Mouse (Mus musculus): ENCODE measurements around the gene Ucn2. TPM values are rescaled to one million over a fixed set of nuclear protein-coding genes. Genes with fewer than 3 reads are reported as not detected.

The Ucn2 gene
- polyA plus RNA-seq, 1 experiment from 2014 or later: not detected

DNA sequence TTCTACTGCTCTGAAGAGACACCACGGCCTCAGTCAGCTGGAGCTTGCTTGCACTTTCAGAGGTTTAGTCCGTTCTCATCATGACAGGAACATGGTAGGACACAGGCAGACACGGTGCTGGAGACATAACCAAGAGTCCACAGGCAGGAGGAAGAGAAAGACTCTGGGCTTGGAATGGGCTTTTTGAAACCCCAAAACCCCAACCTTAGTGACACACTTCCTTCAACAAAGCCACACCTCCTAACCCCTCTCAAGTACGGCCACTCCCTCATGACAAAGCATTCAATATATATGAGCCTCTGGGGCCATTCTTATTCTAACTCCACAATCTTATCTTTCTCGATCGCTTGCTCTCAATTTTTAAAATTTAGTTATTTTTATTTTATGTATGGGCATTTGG is 46.6 kb downstream of the Ucn2 start:
- H3K4me1 ChIP-seq (replicated peaks; ENCODE audit: control insufficient read depth, insufficient read depth, low read length): no peaks in the 10 kb centered on the region
- ATAC-seq (ENCODE audit: low FRiP score): no peak
- H3K4me3 ChIP-seq (ENCODE audit: low read depth, low read length): no peak overlapping the region
- H3K27ac ChIP-seq (ENCODE audit: low read depth, low read length): no peak overlapping the region
- H3K4me2 ChIP-seq (replicated peaks; ENCODE audit: low read depth, low read length): no peak overlapping the region
- 91% methylated on average over 6 of the region's 6 CpGs for WGBS
- H3K36me3 ChIP-seq (ENCODE audit: control insufficient read depth, insufficient read depth, low read length): no peaks in the 10 kb centered on the region
- no peaks in the 10 kb centered on the region for H3K27me3 ChIP-seq (ENCODE audit: control insufficient read depth, insufficient read depth, low read length)
- no peaks in the 10 kb centered on the region for H3K9me3 ChIP-seq (ENCODE audit: control insufficient read depth, low read length)
- H3K9ac ChIP-seq (ENCODE audit: low read depth, low read length): no peak overlapping the region
- no peak for DNase-seq (ENCODE audit: low spot score)

MicroRNA genes within 50 kb of the gene (microRNA counts, 519-probe panel; counts per million panel counts)
- microRNA mmu-miR-711: not detected

Other genes with a start within 250 kb of the Ucn2 start
- 122 and 136 TPM in 2 replicates for gene Ip6k2, start 202.2 kb upstream of the Ucn2 start, polyA plus RNA-seq (2014; fragmentation: Nextera tagmentation; extraction: Ambion mirVana)
- 10.5 and 13.0 TPM in 2 replicates for gene Nckipsd, start 177.6 kb upstream of the Ucn2 start, polyA plus RNA-seq (2014; fragmentation: Nextera tagmentation; extraction: Ambion mirVana)
- 10.1 and 16.8 TPM in 2 replicates for gene Celsr3, start 159.7 kb upstream of the Ucn2 start, polyA plus RNA-seq (2014; fragmentation: Nextera tagmentation; extraction: Ambion mirVana)
- gene Slc26a6, start 132.7 kb upstream of the Ucn2 start, polyA plus RNA-seq (2014; fragmentation: Nextera tagmentation; extraction: Ambion mirVana): 9.8 and 13.7 TPM in 2 replicates
- 0.22 and 0.60 TPM in 2 replicates for gene Tmem89, start 71.4 kb upstream of the Ucn2 start, polyA plus RNA-seq (2014; fragmentation: Nextera tagmentation; extraction: Ambion mirVana)
- 354 and 388 TPM in 2 replicates for gene Uqcrc1, start 49.4 kb upstream of the Ucn2 start, polyA plus RNA-seq (2014; fragmentation: Nextera tagmentation; extraction: Ambion mirVana)
- gene Col7a1, start 32.4 kb upstream of the Ucn2 start, polyA plus RNA-seq (2014; fragmentation: Nextera tagmentation; extraction: Ambion mirVana): 1.2 and 2.6 TPM in 2 replicates
- 10.9 and 12.8 TPM in 2 replicates for gene Pfkfb4, start 5.8 kb downstream of the Ucn2 start, polyA plus RNA-seq (2014; fragmentation: Nextera tagmentation; extraction: Ambion mirVana)
- 33.4 and 34.1 TPM in 2 replicates for gene Shisa5, start 52.6 kb downstream of the Ucn2 start, polyA plus RNA-seq (2014; fragmentation: Nextera tagmentation; extraction: Ambion mirVana)
- 7.5 and 9.7 TPM in 2 replicates for gene Trex1, start 73.7 kb downstream of the Ucn2 start, polyA plus RNA-seq (2014; fragmentation: Nextera tagmentation; extraction: Ambion mirVana)
- 26.0 TPM in 2 replicates for gene Atrip, start 88.1 kb downstream of the Ucn2 start, polyA plus RNA-seq (2014; fragmentation: Nextera tagmentation; extraction: Ambion mirVana)
- gene Ccdc51, start 96.5 kb downstream of the Ucn2 start, polyA plus RNA-seq (2014; fragmentation: Nextera tagmentation; extraction: Ambion mirVana): 11.0 and 12.3 TPM in 2 replicates
- gene Tma7, start 96.6 kb downstream of the Ucn2 start, polyA plus RNA-seq (2014; fragmentation: Nextera tagmentation; extraction: Ambion mirVana): 756 and 774 TPM in 2 replicates
- 16.9 and 18.2 TPM in 2 replicates for gene Plxnb1, start 109.4 kb downstream of the Ucn2 start, polyA plus RNA-seq (2014; fragmentation: Nextera tagmentation; extraction: Ambion mirVana)
- not detected in 2 replicates for gene Fbxw21, start 176.0 kb downstream of the Ucn2 start, polyA plus RNA-seq (2014; fragmentation: Nextera tagmentation; extraction: Ambion mirVana)
- gene Fbxw13, start 210.0 kb downstream of the Ucn2 start, polyA plus RNA-seq (2014; fragmentation: Nextera tagmentation; extraction: Ambion mirVana): not detected in 2 replicates
- gene Fbxw20, start 248.7 kb downstream of the Ucn2 start, polyA plus RNA-seq (2014; fragmentation: Nextera tagmentation; extraction: Ambion mirVana): not detected in 2 replicates

Data from hindbrain, embryonic 11.5 days (tissue).